In genomic region chr2:130113379-130113778, GRCm38 (mm10) we compare ENCODE assay signal across 18 mouse cellular contexts. TPM values are rescaled to one million over a fixed set of nuclear protein-coding genes. Genes with fewer than 3 reads are reported as not detected.
DNase-seq lines count a peak whose midpoint lies in the region; ATAC-seq and TF ChIP-seq lines count a peak whose summit lies in the region.
"Had no signal": no experiment of that assay in that cellular context is flagged by ENCODE, and none has a peak within 500 bp of the region (broad histone marks: within the 10 kb centered on the region; RNA-seq: fewer than 3 reads in every experiment).

No protein-coding gene starts in this region.

- TF ChIP-seq CTCF in kidney, postnatal 0 days (IDR thresholded peaks at IDR 0.05; ENCODE audit: low read depth) = no peak

- no peaks in the 10 kb centered on the region for H3K36me3 ChIP-seq in forebrain, embryonic 16.5 days (ENCODE audit: control insufficient read depth, insufficient read depth)
- no peaks in the 10 kb centered on the region for H3K36me3 ChIP-seq in forebrain, embryonic 15.5 days
- no peaks in the 10 kb centered on the region for H3K36me3 ChIP-seq in kidney, postnatal 0 days (ENCODE audit: insufficient read depth, low read length)
- H3K36me3 ChIP-seq: midbrain, embryonic 15.5 days had no signal

- DNase-seq in kidney, postnatal 0 days (ENCODE audit: low spot score) = peak; percentile 35
- no peak for DNase-seq in kidney, adult 9 months
- peak; percentile 81 for DNase-seq in 416B (ENCODE audit: low read depth)
- DNase-seq in lung, postnatal 14 days = peak; percentile 15
- DNase-seq in cerebellum, adult 18-20 months = no peak
- no peak for DNase-seq in left cerebral cortex, adult 11 months (ENCODE audit: low spot score)
- DNase-seq: adrenal gland, adult 2 months; B cell, adult 2 months; liver, postnatal 0 days; spleen, adult 18-20 months; thymus, postnatal 4 days had no signal

- ATAC-seq in forebrain, embryonic 16.5 days = peak; percentile 28; the same call in 1 of the 2 replicates
- ATAC-seq in forebrain, embryonic 15.5 days (replicated peaks) = no peak
- ATAC-seq in kidney, postnatal 0 days (replicated peaks; ENCODE audit: low FRiP score, low read depth) = no peak
- ATAC-seq: liver, postnatal 0 days; midbrain, embryonic 15.5 days had no signal

- no peak overlapping the region for H3K4me2 ChIP-seq in forebrain, embryonic 16.5 days (ENCODE audit: low read length)
- no peak overlapping the region for H3K4me2 ChIP-seq in forebrain, embryonic 15.5 days (replicated peaks)
- no peak overlapping the region for H3K4me2 ChIP-seq in kidney, postnatal 0 days (ENCODE audit: low read length)
- H3K4me2 ChIP-seq: heart, embryonic 11.5 days; midbrain, embryonic 15.5 days had no signal

- H3K9me3 ChIP-seq in forebrain, embryonic 16.5 days (ENCODE audit: control insufficient read depth, low read length) = no peaks in the 10 kb centered on the region
- H3K9me3 ChIP-seq in forebrain, embryonic 15.5 days = no peaks in the 10 kb centered on the region
- no peaks in the 10 kb centered on the region for H3K9me3 ChIP-seq in kidney, postnatal 0 days (replicated peaks; ENCODE audit: low read length)
- H3K9me3 ChIP-seq: midbrain, embryonic 15.5 days had no signal

- WGBS in forebrain, embryonic 16.5 days = 13% methylated on average over 3 of the region's 3 CpGs
- WGBS in forebrain, embryonic 15.5 days = 13% methylated on average over 3 of the region's 3 CpGs
- 51% methylated on average over 3 of the region's 3 CpGs for WGBS in kidney, postnatal 0 days

- H3K4me3 ChIP-seq in forebrain, embryonic 16.5 days (replicated peaks; ENCODE audit: low read length) = no peak overlapping the region
- H3K4me3 ChIP-seq in forebrain, embryonic 15.5 days = no peak overlapping the region
- H3K4me3 ChIP-seq in kidney, postnatal 0 days (replicated peaks; ENCODE audit: low read depth, low read length) = no peak overlapping the region
- H3K4me3 ChIP-seq: midbrain, embryonic 15.5 days had no signal

- no peak overlapping the region for H3K9ac ChIP-seq in forebrain, embryonic 16.5 days (replicated peaks; ENCODE audit: low read depth, low read length)
- H3K9ac ChIP-seq in forebrain, embryonic 15.5 days (replicated peaks) = no peak overlapping the region
- H3K9ac ChIP-seq in kidney, postnatal 0 days (ENCODE audit: low read depth, low read length) = no peak overlapping the region
- H3K9ac ChIP-seq: liver, postnatal 0 days; midbrain, embryonic 15.5 days had no signal

- H3K4me1 ChIP-seq in forebrain, embryonic 16.5 days (replicated peaks; ENCODE audit: control insufficient read depth, insufficient read depth, low read length) = peaks cover 3% of the 10 kb centered on the region
- 0 out of 2 replicates have a peak, but pooled peaks cover 11% of the 10 kb centered on the region for H3K4me1 ChIP-seq in forebrain, embryonic 15.5 days
- no peaks in the 10 kb centered on the region for H3K4me1 ChIP-seq in kidney, postnatal 0 days (replicated peaks; ENCODE audit: insufficient read depth, low read length)

- no peaks in the 10 kb centered on the region for H3K27me3 ChIP-seq in forebrain, embryonic 16.5 days (replicated peaks; ENCODE audit: control insufficient read depth, insufficient read depth, low read length)
- no peaks in the 10 kb centered on the region for H3K27me3 ChIP-seq in forebrain, embryonic 15.5 days
- H3K27me3 ChIP-seq in kidney, postnatal 0 days (ENCODE audit: insufficient read depth, low read length) = no peaks in the 10 kb centered on the region
- H3K27me3 ChIP-seq: midbrain, embryonic 15.5 days had no signal

- H3K27ac ChIP-seq in forebrain, embryonic 16.5 days (ENCODE audit: low read length) = no peak overlapping the region
- H3K27ac ChIP-seq in forebrain, embryonic 15.5 days (replicated peaks) = no peak overlapping the region
- no peak overlapping the region for H3K27ac ChIP-seq in kidney, postnatal 0 days
- H3K27ac ChIP-seq: midbrain, embryonic 15.5 days had no signal

RNA-seq across cellular contexts. Expression of gene Tgm6, which starts 1.2 kb away (rescaled TPM):
- polyA plus RNA-seq in forebrain, embryonic 16.5 days (2015; fragmentation: Nextera tagmentation; extraction: Ambion mirVana) = 0.10 and 0.11 TPM in 2 replicates
- 0.09 and 0.26 TPM in 2 replicates for polyA plus RNA-seq in forebrain, embryonic 15.5 days (2015; fragmentation: Nextera tagmentation; extraction: Ambion mirVana)
- polyA plus RNA-seq in kidney, postnatal 0 days (2015; fragmentation: Nextera tagmentation; extraction: Ambion mirVana) = not detected in 2 replicates
- polyA plus RNA-seq: adrenal gland, adult 2 months; embryonic facial prominence, embryonic 11.5 days; forebrain, embryonic 11.5 days; heart, embryonic 11.5 days; large intestine, adult 2 months; liver, postnatal 0 days had no signal

Comparison
In these comparisons a context has a peak if more than half of its experiments do, and no peak if none do; other contexts are left out.
1. DNase-seq: peak in kidney, postnatal 0 days (single experiment), 416B (single experiment) and lung, postnatal 14 days (single experiment); none in kidney, adult 9 months (single experiment), cerebellum, adult 18-20 months (0 of 2) and left cerebral cortex, adult 11 months (single experiment).